Mouse (Mus musculus): ENCODE data around the gene Mtx2.

Mtx2 gene

GRCm38 (mm10) chr2:74825730-74826430, at the start of gene Mtx2:
Mtx2 (plus strand) TSS chr2:74825803.
- peak; percentile 42 to 63 for DNase-seq (ENCODE audit: low spot score in 2 of 2)

DNA sequence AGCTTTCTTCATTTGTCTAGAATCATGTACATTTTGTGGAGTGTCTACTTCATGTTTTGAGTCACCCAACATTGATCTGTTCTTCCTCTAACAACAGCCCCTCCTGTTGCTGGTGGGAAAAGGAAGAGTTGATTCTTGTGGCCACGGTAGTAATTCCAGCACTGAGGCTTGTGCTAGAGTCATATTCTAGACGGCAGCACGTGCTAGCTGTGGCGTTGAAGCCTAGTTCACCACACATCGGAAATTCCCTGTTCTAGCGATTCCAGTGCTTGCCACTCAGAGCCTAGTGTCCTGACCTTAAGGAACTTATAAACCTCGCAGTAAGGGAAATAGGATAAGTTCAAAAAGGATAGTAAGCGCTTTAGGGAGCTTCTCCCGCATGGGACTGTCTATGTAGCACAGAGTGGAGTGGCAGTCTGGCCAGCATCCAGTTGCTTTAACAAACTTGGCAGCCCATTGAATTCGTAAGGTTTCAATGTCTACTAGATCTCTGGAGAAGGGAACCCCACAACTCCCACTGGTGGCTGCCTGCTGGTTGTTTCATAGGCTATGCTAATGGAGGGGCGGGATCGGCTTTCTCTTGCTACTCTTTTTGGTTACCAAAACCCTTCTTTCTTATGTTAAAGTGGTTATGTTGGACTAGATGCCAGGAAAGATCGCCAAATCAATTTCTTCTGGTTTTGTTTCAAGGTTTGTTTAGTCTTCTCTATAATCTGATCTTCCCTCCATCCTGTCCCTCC, 47.9 kb upstream of the Mtx2 start:
- no peak for DNase-seq (ENCODE audit: low spot score in 2 of 2)

- no peak for DNase-seq (ENCODE audit: low spot score in 2 of 2)
Measured at GRCm38 (mm10) chr2:74781386-74781785, 44.2 kb upstream of the Mtx2 start.

GRCm38 (mm10) chr2:74795531-74795930, 30.1 kb upstream of the Mtx2 start:
- DNase-seq (ENCODE audit: low spot score in 2 of 2) = no peak

DNA sequence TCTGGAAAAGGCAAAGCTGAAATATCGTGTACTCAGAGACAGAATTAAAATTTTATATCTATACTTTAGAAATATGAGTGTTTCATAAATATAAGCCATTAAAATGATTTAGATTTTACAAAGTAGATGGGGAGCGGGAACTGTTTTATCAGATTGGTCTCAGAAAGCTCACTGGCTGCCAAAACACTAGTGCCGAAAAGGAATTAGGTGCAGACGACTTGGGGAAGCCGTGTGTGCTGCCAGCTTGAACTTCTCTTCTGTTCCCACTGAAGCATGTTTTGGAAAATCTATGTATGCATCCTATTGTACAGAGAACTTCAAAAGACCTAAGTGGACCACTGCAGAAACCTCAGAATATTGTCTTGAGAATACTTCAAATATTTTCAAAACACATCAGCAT, 17.2 kb upstream of the Mtx2 start:
- DNase-seq (ENCODE audit: low spot score in 2 of 2) = no peak

DNA sequence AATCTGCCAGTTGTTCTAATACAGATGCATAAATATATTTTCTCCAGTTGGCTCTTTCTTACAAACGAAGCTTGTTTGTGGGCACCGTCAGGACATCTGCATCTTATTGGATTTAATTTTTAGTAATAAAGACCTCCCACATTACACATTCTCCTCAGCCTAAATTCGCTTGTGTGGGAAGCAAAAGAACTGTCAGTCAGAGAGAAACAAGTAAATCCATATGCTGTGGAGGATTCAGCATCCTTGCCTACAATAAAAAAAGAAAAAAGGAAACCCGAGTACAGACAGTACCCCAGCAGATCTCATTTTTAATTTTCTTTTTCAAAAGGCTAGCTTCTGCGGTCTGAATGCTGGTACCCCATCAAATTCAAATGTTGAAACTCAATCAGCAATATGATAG, 2.9 kb upstream of the Mtx2 start:
- no peak for DNase-seq (ENCODE audit: low spot score in 2 of 2)

- DNase-seq (ENCODE audit: low spot score in 2 of 2) = no peak
Measured at GRCm38 (mm10) chr2:74825371-74825729, 253 bp upstream of the Mtx2 start.

- DNase-seq (ENCODE audit: low spot score in 2 of 2) = no peak
Measured at GRCm38 (mm10) chr2:74846992-74847391, 21.4 kb downstream of the Mtx2 start.

GRCm38 (mm10) chr2:74847516-74847915, 21.9 kb downstream of the Mtx2 start:
- DNase-seq (ENCODE audit: low spot score in 2 of 2) = no peak

DNA sequence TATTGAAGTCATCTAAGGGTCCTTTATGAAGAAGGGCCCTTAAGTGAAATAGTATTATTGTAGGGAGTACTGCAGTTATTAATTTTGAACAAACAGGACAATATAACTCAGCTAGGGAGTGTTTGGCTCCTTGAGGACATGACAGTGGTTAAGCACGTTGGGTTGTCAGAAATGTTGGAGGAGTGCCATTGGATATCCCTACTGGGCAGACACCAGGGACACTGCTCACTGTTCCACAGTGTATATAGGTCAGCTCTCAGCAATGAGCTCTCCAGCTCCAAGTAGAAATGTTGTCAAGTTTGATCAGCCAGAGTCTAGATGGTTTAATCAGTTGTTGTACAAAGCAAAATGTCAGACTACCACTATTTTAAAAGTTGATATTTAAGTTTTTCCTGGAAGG, 24.4 kb downstream of the Mtx2 start:
- no peak for DNase-seq (ENCODE audit: low spot score in 2 of 2)

- DNase-seq (ENCODE audit: low spot score in 2 of 2) = no peak
Measured at GRCm38 (mm10) chr2:74862070-74862476, 36.5 kb downstream of the Mtx2 start.

DNA sequence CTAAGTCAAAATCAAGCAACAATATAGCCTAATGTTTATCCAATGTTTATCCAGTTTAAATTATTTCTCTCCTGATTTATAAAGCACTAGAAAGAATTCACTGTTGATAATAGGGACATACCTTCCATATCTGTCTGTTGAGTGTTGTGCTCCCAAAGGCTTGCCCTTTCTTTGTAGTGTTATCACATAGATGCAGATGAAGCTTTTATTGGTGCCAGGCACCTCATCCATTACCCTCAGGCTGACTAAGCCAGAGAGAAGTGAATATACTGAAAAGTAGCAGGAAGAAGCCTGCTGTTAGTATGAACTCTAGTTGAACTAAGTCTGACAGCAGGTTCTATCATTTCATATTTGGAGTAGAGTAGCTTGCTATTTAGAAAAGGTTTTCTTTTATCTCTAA, 39.8 kb downstream of the Mtx2 start:
- no peak for DNase-seq (ENCODE audit: low spot score in 2 of 2)

DNA sequence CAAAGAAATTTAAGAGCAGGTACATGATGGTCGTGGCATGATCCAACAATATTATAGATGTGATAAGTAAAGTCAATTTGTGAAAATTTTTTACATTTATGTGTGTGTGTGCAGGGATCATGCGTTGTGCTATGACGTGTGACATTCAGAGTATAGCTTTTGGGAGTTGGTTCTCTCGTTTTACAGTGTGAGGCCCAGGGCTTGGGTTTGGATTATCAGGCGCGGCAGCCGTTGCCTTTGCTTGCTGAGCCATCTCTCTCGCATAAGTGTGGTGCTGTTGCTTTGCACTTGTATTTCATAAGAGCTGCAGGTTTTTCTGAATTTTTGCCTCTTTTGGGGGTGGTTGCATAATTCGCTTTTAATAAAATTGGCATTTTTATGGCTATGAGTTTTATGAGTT, 48.4 kb downstream of the Mtx2 start:
- no peak for DNase-seq (ENCODE audit: low spot score in 2 of 2)

DNA sequence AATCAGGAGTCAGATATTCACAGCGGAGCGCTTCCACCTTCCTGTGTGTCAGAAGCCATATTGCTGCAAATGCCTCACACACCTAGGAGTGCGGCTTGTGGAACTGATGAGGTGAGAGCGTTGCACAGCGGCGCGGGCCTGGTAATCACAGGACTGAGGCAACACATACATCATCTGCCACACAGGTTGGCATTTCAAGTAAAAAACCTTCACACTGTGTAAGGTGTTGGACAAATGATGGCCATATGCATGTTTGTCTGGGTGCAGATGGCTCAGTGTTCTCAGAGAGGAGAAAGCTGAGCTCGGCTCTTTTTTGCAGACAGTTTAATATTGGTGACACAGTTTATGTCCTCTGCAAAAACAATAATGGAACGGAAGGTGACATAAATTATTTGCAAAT, 58.8 kb downstream of the Mtx2 start:
- DNase-seq (ENCODE audit: low spot score in 2 of 2) = no peak

DNA sequence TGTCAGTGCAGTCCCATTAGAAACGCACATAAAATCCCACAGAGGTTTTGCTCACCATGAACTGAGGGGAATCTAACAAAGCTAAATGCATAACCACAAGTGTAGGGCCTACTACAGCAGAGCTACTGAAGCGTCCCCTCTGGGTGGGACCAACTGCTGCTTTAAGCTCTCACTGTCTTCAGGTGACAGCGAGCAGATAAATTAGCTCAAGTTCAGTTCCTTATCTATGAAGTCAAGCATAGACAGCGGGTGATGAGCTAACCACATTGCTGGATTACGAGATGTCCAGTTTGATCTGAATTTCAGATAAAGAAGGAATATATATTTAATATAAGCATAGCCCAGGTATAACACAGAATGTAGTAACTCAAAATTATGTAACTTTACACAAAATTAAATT, 66.3 kb downstream of the Mtx2 start:
- no peak for DNase-seq (ENCODE audit: low spot score in 2 of 2)

- DNase-seq (ENCODE audit: low spot score in 2 of 2) = no peak
Measured at GRCm38 (mm10) chr2:74892881-74893615, 67.4 kb downstream of the Mtx2 start.

GRCm38 (mm10) chr2:74894061-74894460, 68.5 kb downstream of the Mtx2 start:
- DNase-seq (ENCODE audit: low spot score in 2 of 2) = no peak

DNA sequence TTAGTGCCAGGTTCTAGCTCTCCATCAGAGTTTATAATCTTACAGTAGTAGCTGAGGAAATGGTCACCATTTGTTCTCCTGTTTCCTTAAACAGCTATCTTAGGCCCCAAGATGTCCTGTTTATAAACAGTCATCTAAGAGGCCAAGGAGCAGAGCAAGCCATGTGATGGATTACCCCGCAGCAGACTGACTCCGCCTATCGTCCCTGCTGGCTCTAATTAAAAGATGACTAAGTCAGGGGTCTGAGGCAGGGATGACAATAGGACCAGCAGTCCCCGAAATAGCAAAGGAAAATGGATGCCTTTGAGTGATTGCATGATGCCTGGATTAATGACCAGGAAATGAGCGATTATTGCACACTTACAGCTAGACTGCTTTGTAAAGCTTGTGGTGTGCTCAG, 74.4 kb downstream of the Mtx2 start:
- DNase-seq (ENCODE audit: low spot score in 2 of 2) = no peak

GRCm38 (mm10) chr2:74901764-74902295, 76.2 kb downstream of the Mtx2 start:
- DNase-seq (ENCODE audit: low spot score in 2 of 2) = no peak

- DNase-seq (ENCODE audit: low spot score in 2 of 2) = no peak
Measured at GRCm38 (mm10) chr2:74907368-74908291, 82.0 kb downstream of the Mtx2 start.

GRCm38 (mm10) chr2:74912031-74912430, 86.4 kb downstream of the Mtx2 start:
- DNase-seq (ENCODE audit: low spot score in 2 of 2) = no peak

All from frontal cortex, postnatal 14 days (tissue).